Mouse (Mus musculus): ENCODE data around the gene Tfeb.

Tfeb gene

DNA sequence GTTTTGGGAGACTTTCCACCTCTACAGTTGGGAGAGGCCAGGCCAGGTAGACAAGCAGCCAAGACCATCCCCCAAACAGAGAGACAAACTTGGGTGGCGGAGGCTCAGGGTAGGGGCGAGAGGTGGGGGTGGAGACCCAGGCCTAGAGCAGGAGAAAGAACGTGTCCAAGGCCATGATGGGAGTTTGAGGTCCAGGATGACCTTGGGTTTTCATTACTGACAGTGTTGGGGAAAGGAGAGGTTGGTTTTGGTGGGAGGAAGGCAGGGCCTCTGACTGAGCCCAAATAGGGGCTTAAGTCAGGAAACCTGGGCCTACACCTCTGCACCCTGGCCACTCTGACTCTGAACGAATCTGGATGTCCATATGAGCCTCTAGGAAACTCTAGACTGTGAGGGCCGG is 94.9 kb downstream of the Tfeb start:
- no peak for DNase-seq (ENCODE audit: low read depth, low spot score)

DNA sequence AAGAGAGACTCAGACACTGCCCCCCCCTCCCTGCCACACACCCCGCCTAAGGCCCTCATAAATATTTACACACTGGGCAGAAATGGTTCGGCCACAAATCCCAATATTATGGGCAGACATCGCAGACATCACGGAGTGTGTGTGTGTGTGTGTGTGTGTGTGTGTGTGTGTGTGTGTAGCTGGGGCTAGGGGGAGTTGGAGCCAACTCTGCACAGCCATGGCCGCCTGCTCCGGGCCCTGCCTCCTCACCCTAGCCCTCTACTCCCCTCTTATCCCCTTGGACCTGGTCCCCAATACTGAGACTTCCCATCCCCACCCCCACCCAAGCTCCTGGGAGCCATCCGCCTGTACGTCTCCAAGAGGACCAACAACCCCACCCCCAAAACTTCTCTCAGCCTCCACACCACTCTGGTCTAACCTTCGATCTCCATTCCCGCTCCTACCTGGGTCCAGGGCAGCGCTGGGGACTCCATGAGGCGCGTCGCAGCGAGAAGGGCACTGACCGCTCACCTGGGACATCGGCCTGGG is 95.7 kb downstream of the Tfeb start:
- no peak for DNase-seq (ENCODE audit: low read depth, low spot score)

DNA sequence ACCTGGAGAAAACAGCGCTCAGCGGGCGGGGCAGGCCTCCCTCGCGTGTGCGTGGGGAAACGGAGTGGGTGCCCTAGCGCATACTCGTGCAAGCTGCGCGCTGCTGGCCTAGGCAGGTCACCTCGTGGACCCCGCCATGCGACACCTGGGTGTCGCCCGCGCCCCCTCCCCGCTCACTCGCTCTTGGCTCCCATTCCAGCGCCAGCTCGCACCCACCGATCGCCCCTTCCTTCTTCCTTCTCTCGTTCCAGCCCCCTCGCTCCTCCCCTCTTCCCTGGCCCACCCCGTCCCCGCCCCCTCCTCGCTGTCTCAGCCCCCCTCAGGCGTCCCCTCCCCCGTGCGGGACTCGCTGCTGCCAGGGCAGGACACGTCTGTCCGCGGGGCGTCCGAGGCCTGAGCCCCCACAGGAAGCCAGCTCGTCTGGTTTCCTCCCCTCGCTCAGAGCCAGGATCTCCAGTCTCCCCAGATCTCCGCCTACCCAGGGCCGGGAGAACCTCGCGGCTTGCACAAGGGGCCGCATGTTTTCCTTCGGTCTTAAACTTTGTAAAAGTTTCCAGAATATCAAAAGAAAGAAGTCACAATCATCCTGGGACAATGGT is 96.3 kb downstream of the Tfeb start:
- DNase-seq (ENCODE audit: low read depth, low spot score): no peak

DNA sequence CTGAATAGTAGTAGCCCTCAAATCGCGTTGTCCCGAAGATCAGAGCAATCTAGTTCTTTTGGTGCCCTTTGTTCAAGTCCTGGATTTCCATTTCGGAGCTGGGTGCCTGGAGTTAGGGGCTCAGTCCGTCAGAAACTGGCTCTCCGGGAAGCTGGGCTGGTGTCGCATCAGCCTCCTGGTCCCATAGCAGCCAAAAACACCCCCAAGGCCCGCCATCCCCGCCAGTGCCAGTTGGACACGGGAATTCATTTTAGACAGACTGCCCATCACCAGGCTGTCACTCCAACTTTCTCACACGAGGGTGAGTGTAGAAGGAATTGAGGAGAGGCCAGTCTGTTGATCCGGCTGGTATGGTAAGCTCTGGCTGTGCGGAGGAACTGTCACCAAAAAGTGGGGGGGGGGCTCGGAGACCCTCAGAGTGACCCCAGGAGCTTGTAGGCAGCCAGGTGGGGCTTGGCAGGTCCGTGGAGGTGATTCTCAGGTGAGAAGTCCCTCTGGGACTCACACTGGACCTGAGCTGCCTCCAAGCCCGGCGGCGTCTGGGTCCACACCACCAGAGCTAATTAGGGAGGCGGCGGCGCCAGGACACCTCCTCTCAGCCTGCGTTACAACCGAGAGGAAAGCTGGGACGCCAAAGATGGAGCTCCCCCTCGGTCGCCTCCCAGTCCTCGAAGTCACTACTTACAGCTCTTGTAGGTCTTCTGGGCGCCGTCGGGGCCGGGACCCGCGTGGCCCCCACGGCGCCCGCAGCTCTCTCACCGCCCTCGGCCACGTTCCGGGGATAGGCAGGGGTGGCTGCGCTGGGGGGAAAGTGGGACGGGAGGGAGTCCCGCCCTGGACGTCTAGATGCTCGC is 97.0 kb downstream of the Tfeb start:
- no peak for DNase-seq (ENCODE audit: low read depth, low spot score)

DNA sequence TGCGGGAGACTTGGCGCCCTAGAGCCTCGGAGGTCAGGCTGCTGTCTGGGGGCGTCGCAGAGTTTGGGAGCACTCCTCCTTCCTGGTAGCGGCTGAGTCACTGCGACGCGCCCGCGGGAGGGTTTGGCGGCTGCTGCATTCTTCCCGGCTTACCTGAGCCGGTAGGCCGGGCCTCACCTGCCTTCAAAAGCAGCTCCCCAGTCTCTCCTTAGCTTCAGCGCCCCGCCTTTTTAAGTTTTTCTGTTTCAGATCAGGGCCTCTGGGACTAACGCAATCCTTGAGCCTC is 97.6 kb downstream of the Tfeb start, which contains the start of gene Mdfi:
Gene Mdfi (minus strand): TSS at position 210 of the 286 bp plus-strand sequence.
- no peak for DNase-seq (ENCODE audit: low read depth, low spot score)

DNA sequence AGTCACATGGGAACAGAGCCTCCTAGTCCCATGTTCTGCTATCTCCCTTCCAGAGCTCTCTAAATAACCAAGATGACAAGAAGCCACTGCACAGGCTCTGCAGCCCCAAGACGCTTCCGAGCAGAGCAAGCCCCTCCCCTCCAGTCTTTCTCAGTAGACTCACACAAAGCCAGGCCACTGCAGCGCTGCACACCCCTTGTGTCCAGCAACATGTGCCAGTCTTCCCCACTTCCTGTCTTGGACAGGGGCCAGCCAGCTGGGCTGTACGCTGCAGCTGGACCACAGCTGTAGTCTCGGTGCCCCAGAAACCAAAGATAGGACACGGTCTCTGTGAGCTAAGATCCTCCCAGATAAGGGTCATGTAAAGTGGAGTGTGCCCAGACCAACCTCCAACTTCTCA is 101.0 kb downstream of the Tfeb start:
- no peak for DNase-seq (ENCODE audit: low read depth, low spot score)

DNA sequence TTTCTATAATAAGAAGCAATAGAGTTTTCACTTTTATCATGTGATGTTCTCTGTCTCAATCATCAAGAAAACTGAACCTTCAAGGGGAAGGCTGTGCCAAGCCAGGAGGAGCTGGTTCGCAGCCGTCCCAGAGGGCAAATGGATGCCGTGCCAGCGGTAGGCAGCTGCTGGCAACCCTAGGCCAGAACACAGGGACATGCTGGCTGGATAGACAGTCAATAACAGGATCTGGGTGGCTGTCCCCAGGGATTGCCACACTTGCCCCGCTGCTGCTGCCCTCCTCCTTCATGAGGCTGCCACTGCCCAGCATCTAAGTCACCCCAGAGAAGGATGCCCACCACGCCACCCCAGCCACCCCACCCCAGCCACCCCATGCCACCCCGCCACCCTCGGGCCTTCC is 104.7 kb downstream of the Tfeb start:
- DNase-seq (ENCODE audit: low read depth, low spot score): peak; percentile 63
